Mouse (Mus musculus) G1E (cell line): Measurements from ENCODE around the gene Tecpr2. TPM values are rescaled to one million over a fixed set of nuclear protein-coding genes. Genes with fewer than 3 reads are reported as not detected.
"Not testable (repeated sequence)": the region's sequence is repeated elsewhere in the genome, so short reads cannot be mapped to it uniquely, and the experiment has no call there.

Source experiments
- ATAC-seq: 2 replicates; pipeline ENCODE4 v1.8.0; 2016; ENCODE audit warnings: mild to moderate bottlenecking; ENCODE audit not compliant: insufficient number of reproducible peaks, poor library complexity, low FRiP score, severe bottlenecking; ENCODE audit errors: extremely low read depth
- DNase-seq: peaks from one replicate; pipeline ENCODE4 v3.0.0; 2012; ENCODE audit warnings: low spot score
- H3K27me3 ChIP-seq: 2 replicates; pipeline ENCODE4 v1.6.1; 2012; ENCODE audit warnings: mild to moderate bottlenecking, low read length, inconsistent platforms; ENCODE audit not compliant: insufficient read depth
- H3K36me3 ChIP-seq: replicated peaks from 2 replicates; pipeline ENCODE3; 2012; ENCODE audit warnings: mild to moderate bottlenecking, inconsistent platforms
- H3K4me1 ChIP-seq: 2 replicates; pipeline ENCODE4 v1.6.1; 2012; ENCODE audit warnings: low read depth, low read length, inconsistent platforms, mixed read lengths; ENCODE audit not compliant: insufficient read depth
- H3K4me3 ChIP-seq: 2 replicates; pipeline ENCODE4 v1.5.1; 2012; ENCODE audit warnings: low read depth, mild to moderate bottlenecking, inconsistent platforms, low read length, moderate library complexity, mixed read lengths
- H3K9me3 ChIP-seq: replicated peaks from 2 replicates; pipeline ENCODE4 v1.6.1; 2012; ENCODE audit warnings: inconsistent platforms
- CTCF ChIP-seq: IDR thresholded peaks from 2 replicates; pipeline ENCODE4 v1.5.1; 2012; ENCODE audit warnings: low read depth, low read length, inconsistent platforms, mixed read lengths
- GATA1 ChIP-seq: IDR thresholded peaks from 2 replicates; pipeline ENCODE4 v1.6.1; 2012; ENCODE audit warnings: borderline replicate concordance, low read length, inconsistent platforms, mixed read lengths
- GATA2 ChIP-seq: IDR thresholded peaks from 2 replicates; pipeline ENCODE4 v1.6.1; 2012; ENCODE audit warnings: low read depth, low read length, inconsistent platforms, borderline replicate concordance
- POLR2AphosphoS5 ChIP-seq: IDR thresholded peaks from 2 replicates; pipeline ENCODE4 v1.6.1; 2012; ENCODE audit warnings: low read depth, low read length, inconsistent platforms; ENCODE audit not compliant: insufficient replicate concordance
- TAL1 ChIP-seq: conservative IDR thresholded peaks from 2 replicates; pipeline ENCODE4 v1.6.1; 2012; ENCODE audit warnings: low read depth, low read length, inconsistent platforms, mixed read lengths
- polyA plus RNA-seq: library from polyadenylated mRNA; stranded (reverse); fragments of >175 nt; gene quantifications from 2 replicates; pipeline ENCODE4 v1.2.3, GENCODE M21; 2012
- total RNA-seq, 2 experiments: library from RNA; stranded (forward) in 1 of 2; stranded (reverse) in 1 of 2; fragments of 200-1000 nt in 1 of 2; fragments of >200 nt in 1 of 2; fragmentation: Nextera tagmentation in 1 of 2; gene quantifications; 2 replicates each; pipeline ENCODE4 v1.2.3; 2014 to 2017

Gene Tecpr2
- total and polyA plus RNA-seq, 3 experiments, result 5.6 to 13.9 (median 8.7) TPM

DNA sequence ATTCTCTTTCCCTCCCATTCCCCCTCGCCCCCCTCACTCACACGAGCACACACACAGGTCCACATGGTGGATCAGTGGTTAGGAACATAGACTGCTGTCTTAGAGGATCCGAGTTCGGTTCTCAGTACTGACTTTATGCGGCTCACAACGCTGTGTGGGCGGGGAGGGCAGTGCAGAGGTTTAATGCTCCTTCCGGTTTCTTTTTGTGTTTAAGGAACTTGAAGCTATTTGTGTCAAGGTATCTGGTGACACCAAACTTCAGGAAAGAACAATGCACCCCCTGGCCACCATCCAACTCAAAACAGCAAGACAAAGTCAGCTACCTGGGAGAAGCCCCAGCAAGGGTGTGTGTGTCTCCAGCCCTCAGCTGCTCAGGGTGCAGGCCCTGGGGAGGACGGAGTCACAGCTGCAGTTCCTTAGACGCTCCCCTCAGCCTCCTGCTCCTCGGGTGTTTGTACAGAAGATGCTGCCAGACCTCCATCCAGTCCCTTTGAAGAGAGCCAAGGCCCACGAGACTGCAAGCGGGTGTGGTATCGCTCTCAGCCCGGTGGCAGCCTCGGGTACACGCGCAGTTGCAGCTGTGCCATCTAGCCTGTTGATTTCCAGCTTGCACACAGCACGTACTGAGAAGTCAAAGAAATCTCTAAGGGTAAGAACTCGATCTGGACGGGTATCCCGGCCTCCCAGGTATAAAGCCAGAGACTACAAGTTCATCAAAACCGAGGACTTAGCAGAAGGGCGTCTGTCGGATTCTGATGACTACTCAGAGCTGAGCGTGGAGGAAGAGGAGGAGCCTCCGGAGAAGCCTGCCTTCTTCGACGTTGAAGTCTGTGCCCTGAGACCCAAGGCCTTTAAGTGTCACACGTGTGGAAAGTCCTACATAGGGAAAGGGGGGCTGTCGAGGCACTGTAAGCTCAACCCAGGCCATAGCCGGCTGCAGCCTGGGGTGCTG, 34.0 kb upstream of the Tecpr2 start:
- peaks cover 28% of the 10 kb centered on the region for H3K36me3 ChIP-seq
- no peak for DNase-seq
- H3K9me3 ChIP-seq, result no peaks in the 10 kb centered on the region
- H3K4me1 ChIP-seq, result peaks cover 42% of the 10 kb centered on the region
- peak overlapping the region; percentile 11; the same call in 1 of the 2 replicates for H3K4me3 ChIP-seq
- ATAC-seq, result no peak
- peaks cover 17% of the 10 kb centered on the region for H3K27me3 ChIP-seq
- TF ChIP-seq GATA2 (no peak), TAL1 (no peak), GATA1 (no peak), POLR2AphosphoS5 (no peak), CTCF (no peak)

DNA sequence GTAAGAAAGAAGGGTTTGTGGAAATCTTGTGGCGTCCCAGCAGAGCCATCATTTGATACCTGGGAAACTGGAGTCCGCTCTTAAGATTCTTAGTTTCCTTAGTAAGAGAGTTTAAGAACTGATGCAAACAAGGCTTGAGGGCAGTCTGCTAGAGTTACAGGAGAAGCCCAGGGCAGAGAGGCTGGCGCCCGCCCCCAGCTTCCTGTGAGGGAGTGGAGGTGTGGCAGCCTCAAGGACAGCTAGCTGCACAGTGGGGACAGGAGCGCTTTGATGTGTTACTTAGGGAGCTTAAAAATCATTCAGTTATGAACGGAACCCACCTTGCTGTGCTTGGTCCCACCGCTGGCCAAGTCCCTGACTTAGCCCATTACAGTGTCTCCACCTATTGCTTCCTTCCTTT, 31.9 kb upstream of the Tecpr2 start:
- TF ChIP-seq GATA2, result no peak
- TF ChIP-seq POLR2AphosphoS5, result no peak
- TF ChIP-seq TAL1, result no peak
- TF ChIP-seq GATA1, result no peak
- no peak for TF ChIP-seq CTCF
- ATAC-seq (peak; percentile 35; the same call in 1 of the 2 replicates), DNase-seq (no peak)
- peaks cover 28% of the 10 kb centered on the region for H3K4me1 ChIP-seq
- peaks cover 43% of the 10 kb centered on the region for H3K36me3 ChIP-seq
- no peaks in the 10 kb centered on the region for H3K9me3 ChIP-seq
- H3K4me3 ChIP-seq, result no peak overlapping the region
- H3K27me3 ChIP-seq, result peaks cover 18% of the 10 kb centered on the region

DNA sequence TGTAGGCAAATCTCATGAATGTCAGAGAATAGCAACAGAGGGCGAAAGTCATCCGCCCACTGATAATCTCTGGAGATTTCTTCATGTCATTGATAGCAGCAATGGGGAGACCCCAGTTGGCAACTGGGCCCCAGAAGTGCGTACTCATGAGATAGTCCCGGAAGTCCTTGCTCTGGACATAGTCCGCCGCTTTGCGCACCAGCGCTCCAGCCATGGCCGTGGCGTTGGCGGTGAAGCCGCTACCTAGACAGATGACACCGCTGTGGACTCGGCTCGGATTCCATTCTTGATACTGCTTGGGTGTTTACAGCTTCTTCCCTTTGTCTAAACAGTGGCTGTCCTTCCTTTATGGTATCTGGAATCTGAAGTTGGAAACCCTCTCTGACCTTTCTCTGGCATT, 30.4 kb upstream of the Tecpr2 start:
- peaks cover 22% of the 10 kb centered on the region for H3K4me1 ChIP-seq
- not testable (repeated sequence) for ATAC-seq, H3K9me3 ChIP-seq, H3K4me3 ChIP-seq, DNase-seq
- peaks cover 14% of the 10 kb centered on the region for H3K27me3 ChIP-seq
- peaks cover 47% of the 10 kb centered on the region for H3K36me3 ChIP-seq

DNA sequence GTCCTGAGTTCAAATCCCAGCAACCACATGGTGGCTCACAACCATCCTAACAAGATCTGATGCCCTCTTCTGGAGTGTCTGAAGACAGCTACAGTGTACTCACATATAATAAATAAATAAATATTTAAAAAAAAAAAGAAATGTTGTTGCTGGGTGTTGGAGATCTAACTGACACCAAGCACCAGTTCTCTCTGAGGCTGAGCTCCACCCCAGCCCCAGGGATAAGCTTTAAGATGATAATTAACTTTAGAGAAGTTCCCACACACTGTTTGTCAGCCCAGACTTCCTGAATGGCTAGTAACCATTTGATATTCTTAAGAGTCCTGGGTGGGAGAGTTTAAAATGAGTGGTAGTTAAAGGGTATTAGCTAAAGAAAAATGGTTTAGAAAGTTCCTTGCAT, 28.8 kb upstream of the Tecpr2 start:
- Histone ChIP-seq H3K4me1 (peaks cover 15% of the 10 kb centered on the region), H3K36me3 (peaks cover 49% of the 10 kb centered on the region), H3K9me3 (no peaks in the 10 kb centered on the region), H3K27me3 (peaks cover 9% of the 10 kb centered on the region; the same call in 1 of the 2 replicates), H3K4me3 (no peak overlapping the region)
- TF ChIP-seq CTCF (no peak), TAL1 (no peak), POLR2AphosphoS5 (no peak), GATA1 (no peak), GATA2 (no peak)
- ATAC-seq (no peak), DNase-seq (no peak)

DNA sequence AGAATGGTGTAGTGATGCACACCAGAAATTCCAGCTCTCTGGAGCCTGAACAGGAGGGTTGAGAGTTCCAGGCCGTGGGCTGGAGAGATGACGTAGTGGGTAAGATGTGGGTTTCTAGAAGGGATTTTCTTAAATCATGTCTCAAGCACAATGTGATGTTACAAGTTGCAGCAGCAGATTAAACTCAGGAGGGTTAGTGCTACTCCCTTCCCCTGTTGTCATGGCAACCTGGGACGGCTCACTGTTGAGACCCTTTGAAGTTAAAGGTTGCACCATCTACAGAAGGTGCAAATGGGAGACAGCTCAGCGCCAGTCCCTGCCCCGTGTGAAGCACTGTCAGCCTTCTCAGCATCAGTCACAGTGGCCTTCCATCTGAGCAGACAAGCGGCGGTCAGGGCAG, 27.8 kb upstream of the Tecpr2 start:
- H3K36me3 ChIP-seq, result peaks cover 48% of the 10 kb centered on the region
- peaks cover 17% of the 10 kb centered on the region for H3K4me1 ChIP-seq
- TF ChIP-seq CTCF (no peak), TAL1 (no peak), GATA2 (no peak), GATA1 (no peak), POLR2AphosphoS5 (no peak)
- peaks cover 9% of the 10 kb centered on the region; the same call in 1 of the 2 replicates for H3K27me3 ChIP-seq
- ATAC-seq (no peak), DNase-seq (no peak)
- no peaks in the 10 kb centered on the region for H3K9me3 ChIP-seq
- no peak overlapping the region for H3K4me3 ChIP-seq

DNA sequence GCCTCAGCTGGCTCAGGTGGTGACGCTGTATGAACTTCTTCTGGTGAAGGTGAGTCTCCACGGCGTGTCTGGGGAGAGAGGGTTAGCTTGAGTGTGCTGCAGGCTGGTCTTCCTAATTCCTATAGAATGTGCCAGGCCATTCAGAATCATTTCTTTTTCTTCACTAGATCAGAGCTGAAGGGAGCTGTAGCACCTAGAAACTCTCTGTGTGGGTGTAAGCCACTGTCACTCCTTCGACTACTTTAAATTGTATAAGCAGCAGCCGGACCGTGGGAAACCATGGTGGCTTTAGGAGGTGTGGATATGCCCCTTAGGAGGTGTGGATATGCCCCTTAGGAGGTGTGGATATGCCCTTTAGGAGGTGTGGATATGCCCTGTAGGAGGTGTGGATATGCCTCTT, 25.1 kb upstream of the Tecpr2 start:
- ATAC-seq (no peak), DNase-seq (no peak)
- Histone ChIP-seq H3K4me1 (peaks cover 14% of the 10 kb centered on the region), H3K27me3 (peaks cover 10% of the 10 kb centered on the region; the same call in 1 of the 2 replicates), H3K4me3 (no peak overlapping the region), H3K9me3 (no peaks in the 10 kb centered on the region), H3K36me3 (peaks cover 66% of the 10 kb centered on the region)
- TF ChIP-seq CTCF, result no peak
- no peak for TF ChIP-seq POLR2AphosphoS5
- TF ChIP-seq GATA1, result no peak
- no peak for TF ChIP-seq TAL1
- no peak for TF ChIP-seq GATA2

DNA sequence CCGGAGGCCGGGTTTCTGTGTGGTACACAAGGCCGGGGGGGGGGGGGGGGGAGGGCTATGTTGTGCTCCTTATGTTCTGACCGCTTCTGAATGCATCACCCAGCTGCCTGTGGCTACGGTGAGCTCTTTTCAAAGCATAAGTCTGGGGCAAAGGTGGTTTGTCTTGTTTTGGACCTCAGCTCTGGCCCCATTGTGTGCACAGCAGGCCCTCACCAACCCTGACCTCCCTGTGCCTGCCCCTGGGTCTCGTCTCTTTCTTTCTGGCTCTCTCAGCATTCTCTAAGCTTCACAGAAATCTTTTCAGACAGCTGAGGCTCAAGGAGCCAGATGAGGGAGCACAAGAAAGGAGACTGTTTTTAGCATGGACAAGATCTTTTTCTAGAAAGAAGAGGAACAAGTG, 23.5 kb upstream of the Tecpr2 start:
- Histone ChIP-seq H3K27me3 (peaks cover 10% of the 10 kb centered on the region; the same call in 1 of the 2 replicates), H3K4me3 (no peak overlapping the region), H3K36me3 (peaks cover 73% of the 10 kb centered on the region), H3K4me1 (peaks cover 16% of the 10 kb centered on the region), H3K9me3 (no peaks in the 10 kb centered on the region)
- TF ChIP-seq GATA2 (no peak), TAL1 (no peak), CTCF (no peak), GATA1 (no peak), POLR2AphosphoS5 (no peak)
- ATAC-seq, result no peak
- DNase-seq, result no peak
